Mouse (Mus musculus): ENCODE results near the gene Prss41. TPM values are rescaled to one million over a fixed set of nuclear protein-coding genes. Genes with fewer than 3 reads are reported as not detected.
A peak's percentile ranks its signal among the peaks of the same experiment; 100 is the strongest.
"Not testable (repeated sequence)": the region's sequence is repeated elsewhere in the genome, so short reads cannot be mapped to it uniquely, and the experiment has no call there.

Gene Prss41
- 0.36 TPM in 1 of 2 replicates, not detected in the other for polyA plus RNA-seq (2016; fragmentation: Nextera tagmentation; extraction: Ambion mirVana)

- Histone ChIP-seq H3K27ac (ENCODE audit: poor library complexity, severe bottlenecking) (no peak within 1 kb of the TSS), H3K4me1 (replicated peaks) (0 out of 2 replicates have a peak, but pooled peaks cover 7% of the 10 kb centered on the region), H3K27me3 (replicated peaks) (peaks cover 10% of the 10 kb centered on the region; the same call in 1 of the 2 replicates), H3K9ac (no peak within 1 kb of the TSS), H3K4me2 (peak within 1 kb of the TSS; percentile 49), H3K9me3 (replicated peaks) (no peaks in the 10 kb centered on the region), H3K36me3 (no peaks in the 10 kb centered on the region), H3K4me3 (no peak within 1 kb of the TSS)
- ATAC-seq (ENCODE audit: insufficient number of reproducible peaks, low FRiP score), result peak; percentile 52; the same call in 1 of the 2 replicates
- 8% methylated on average over 19 of the region's 19 CpGs for WGBS
These were observed at the start of gene Prss41, which contains the start of gene Prss32 for GRCm38 (mm10) chr17:23843812-23844273. TSS of gene Prss41 (minus strand) at chr17:23844172. TSS of gene Prss32 (plus strand) at chr17:23843855.

DNA sequence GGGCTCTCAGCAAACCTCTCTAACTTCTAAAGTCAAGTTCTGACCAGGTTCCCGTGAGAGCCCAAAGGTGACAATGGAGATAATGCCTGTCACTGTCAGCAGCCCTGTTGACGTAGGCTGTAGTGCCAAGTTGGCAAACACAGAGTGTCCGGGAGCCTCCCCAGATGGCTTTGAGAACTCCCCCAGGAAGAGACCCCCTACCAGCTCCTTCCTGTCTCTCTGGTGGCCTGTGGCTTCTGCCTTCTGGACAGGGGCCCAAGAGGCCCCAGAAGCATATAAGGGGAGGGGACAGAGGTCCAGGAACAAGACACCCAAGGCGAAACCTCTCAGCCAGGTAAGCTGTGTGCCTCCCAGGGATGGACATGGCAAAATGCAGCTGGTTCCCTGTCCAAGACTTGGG, 36.6 kb upstream of the Prss41 start, which contains the start of the genes Dcpp1 and Dcpp2:
Gene Dcpp1, plus strand, starts transcription at position 301 of the 400 bp plus-strand sequence.
Gene Dcpp2, plus strand, starts transcription at position 305 of the 400 bp plus-strand sequence.
- H3K27me3 ChIP-seq (replicated peaks); H3K4me3 ChIP-seq; H3K4me1 ChIP-seq (replicated peaks); H3K9me3 ChIP-seq (replicated peaks); H3K36me3 ChIP-seq; H3K9ac ChIP-seq; H3K27ac ChIP-seq (ENCODE audit: poor library complexity, severe bottlenecking); H3K4me2 ChIP-seq; ATAC-seq (ENCODE audit: insufficient number of reproducible peaks, low FRiP score): not testable (repeated sequence)
- WGBS, result 50% methylated on average over 4 of the region's 4 CpGs

DNA sequence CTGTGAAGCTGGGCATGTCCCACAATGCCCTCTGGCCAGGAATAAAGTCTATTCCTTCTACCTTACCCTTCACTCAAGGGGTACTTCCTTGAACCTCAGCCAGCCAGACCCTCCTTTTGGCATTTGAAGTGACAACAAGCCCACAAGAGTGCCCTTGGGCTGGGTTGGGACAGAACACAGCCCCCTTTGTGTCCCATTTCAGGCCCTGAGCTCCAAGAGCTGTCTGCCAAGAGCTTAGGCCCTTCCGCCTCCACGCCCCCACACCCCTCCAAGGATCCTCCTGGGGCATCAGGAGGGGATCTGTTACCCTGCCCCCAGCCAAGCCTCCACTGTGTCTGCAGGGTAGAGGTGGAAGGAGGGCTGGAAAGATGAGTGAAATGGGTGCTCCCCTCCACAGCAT, 33.2 kb upstream of the Prss41 start:
- 80% methylated on average over 2 of the region's 2 CpGs for WGBS
- no peaks in the 10 kb centered on the region; the same call in 1 of the 2 replicates for H3K4me1 ChIP-seq (replicated peaks)
- no peak overlapping the region for H3K4me3 ChIP-seq
- no peaks in the 10 kb centered on the region for H3K36me3 ChIP-seq
- no peak overlapping the region for H3K27ac ChIP-seq (ENCODE audit: poor library complexity, severe bottlenecking)
- ATAC-seq (ENCODE audit: insufficient number of reproducible peaks, low FRiP score), result no peak
- H3K4me2 ChIP-seq, result no peak overlapping the region
- H3K27me3 ChIP-seq (replicated peaks), result no peaks in the 10 kb centered on the region
- no peaks in the 10 kb centered on the region for H3K9me3 ChIP-seq (replicated peaks)
- H3K9ac ChIP-seq, result no peak overlapping the region

- ATAC-seq (ENCODE audit: insufficient number of reproducible peaks, low FRiP score), result no peak
- no peaks in the 10 kb centered on the region for H3K36me3 ChIP-seq
These were observed 32.8 kb upstream of the Prss41 start for GRCm38 (mm10) chr17:23876741-23877140.

DNA sequence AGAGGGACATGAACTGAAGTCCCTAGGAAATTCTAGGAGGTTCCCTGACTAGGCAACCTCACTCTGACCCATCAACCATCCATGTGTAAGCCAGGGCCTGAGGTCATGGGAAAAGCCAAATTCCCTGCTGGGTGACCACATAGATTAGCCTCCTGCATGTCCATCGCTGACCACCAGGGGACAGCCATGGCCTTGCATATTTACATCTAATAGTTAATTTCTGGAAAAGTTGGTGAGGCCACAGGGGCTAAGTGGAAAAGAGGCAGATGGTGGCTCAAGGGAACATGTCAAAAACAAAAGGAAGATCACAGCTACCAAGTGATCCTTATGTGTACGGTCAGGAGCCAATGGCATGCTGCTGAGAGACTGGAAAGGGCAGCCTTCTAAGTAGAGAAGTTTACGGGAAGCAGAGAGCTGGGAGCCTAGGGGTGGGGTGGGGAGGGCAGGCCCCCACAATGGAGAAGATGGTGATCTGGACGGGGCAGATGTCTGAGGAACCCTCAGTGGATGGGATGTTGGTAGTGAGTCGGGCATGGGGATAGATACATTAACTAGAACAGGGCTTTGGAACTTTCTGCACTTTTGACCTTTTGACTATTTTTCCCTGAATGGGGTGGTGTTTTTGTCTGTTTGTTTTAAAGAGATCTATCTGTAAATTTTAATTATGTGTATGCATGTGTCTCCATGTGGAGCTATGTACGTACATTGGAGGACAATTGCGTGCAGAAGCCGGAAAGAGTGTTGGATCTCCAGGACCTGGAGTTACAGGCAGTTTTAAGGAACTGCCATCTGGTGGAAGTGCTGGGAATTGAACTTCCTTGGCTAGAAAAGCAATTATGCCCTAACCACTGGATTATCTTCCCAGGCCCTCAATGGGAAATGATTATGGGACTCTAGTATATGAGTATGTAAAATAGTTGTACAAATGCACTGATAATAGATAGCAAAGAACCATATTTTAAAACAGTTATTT, 30.2 kb upstream of the Prss41 start:
- 43% methylated on average over 8 of the region's 8 CpGs for WGBS
- no peak for ATAC-seq (ENCODE audit: insufficient number of reproducible peaks, low FRiP score)
- no peaks in the 10 kb centered on the region for H3K36me3 ChIP-seq

More at GRCm38 (mm10) chr17:23876741-23877140, 32.8 kb upstream of the Prss41 start:
- H3K9ac ChIP-seq, result no peak overlapping the region
- H3K4me1 ChIP-seq (replicated peaks), result no peaks in the 10 kb centered on the region; the same call in 1 of the 2 replicates
- H3K27me3 ChIP-seq (replicated peaks), result no peaks in the 10 kb centered on the region
- no peaks in the 10 kb centered on the region for H3K9me3 ChIP-seq (replicated peaks)
- 61% methylated on average over 3 of the region's 3 CpGs for WGBS
- H3K4me2 ChIP-seq, result no peak overlapping the region
- H3K27ac ChIP-seq (ENCODE audit: poor library complexity, severe bottlenecking), result no peak overlapping the region
- H3K4me3 ChIP-seq, result no peak overlapping the region

DNA sequence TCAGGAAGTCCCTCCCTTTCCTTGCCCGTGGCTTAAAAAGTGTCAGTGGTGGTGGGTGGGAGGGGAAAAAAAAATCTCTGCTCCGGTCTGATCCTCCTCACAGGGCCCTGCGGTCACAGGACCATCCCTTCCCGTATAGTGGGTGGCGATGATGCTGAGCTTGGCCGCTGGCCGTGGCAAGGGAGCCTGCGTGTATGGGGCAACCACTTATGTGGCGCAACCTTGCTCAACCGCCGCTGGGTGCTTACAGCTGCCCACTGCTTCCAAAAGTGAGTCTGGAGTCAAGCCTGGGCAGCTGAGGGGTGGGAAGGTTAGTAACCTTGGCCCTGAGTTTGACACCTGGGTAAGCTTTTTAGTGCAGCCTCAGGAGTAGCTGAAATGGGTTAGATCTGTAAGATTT, 24.5 kb upstream of the Prss41 start:
- H3K4me1 ChIP-seq (replicated peaks), result no peaks in the 10 kb centered on the region
- 84% methylated on average over 11 of the region's 11 CpGs for WGBS
- no peak for ATAC-seq (ENCODE audit: insufficient number of reproducible peaks, low FRiP score)
- peaks cover 5% of the 10 kb centered on the region; the same call in 1 of the 2 replicates for H3K9me3 ChIP-seq (replicated peaks)
- no peak overlapping the region for H3K27ac ChIP-seq (ENCODE audit: poor library complexity, severe bottlenecking)
- H3K27me3 ChIP-seq (replicated peaks), result 0 out of 2 replicates have a peak, but pooled peaks cover 5% of the 10 kb centered on the region
- no peak overlapping the region for H3K9ac ChIP-seq
- no peak overlapping the region for H3K4me2 ChIP-seq
- no peaks in the 10 kb centered on the region for H3K36me3 ChIP-seq
- no peak overlapping the region for H3K4me3 ChIP-seq

More for the DNA sequence above, 30.2 kb upstream of the Prss41 start:
- H3K9me3 ChIP-seq (replicated peaks), result no peaks in the 10 kb centered on the region
- H3K27ac ChIP-seq (ENCODE audit: poor library complexity, severe bottlenecking), result no peak overlapping the region
- H3K27me3 ChIP-seq (replicated peaks), result no peaks in the 10 kb centered on the region
- no peaks in the 10 kb centered on the region; the same call in 1 of the 2 replicates for H3K4me1 ChIP-seq (replicated peaks)
- no peak overlapping the region for H3K4me2 ChIP-seq
- H3K4me3 ChIP-seq, result no peak overlapping the region
- no peak overlapping the region for H3K9ac ChIP-seq

DNA sequence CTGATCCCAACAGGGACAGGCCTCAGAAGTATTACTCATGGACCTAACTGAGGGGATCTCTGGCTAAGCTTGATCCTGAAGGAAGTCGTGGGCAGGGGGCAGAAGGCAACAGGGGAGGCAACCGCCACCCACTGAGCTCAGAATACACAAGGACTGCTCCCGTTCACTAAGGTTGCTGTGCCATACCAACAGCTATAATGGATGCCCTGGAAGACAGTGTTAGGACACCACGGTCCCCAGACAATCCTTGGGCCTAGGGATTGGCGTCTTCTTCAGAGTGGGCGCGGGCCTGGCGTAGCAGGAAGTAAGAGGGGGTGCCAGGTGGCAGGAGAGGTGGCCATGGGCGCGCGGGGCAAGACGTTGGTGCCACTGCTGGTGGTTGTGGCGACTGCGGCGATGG, 23.8 kb upstream of the Prss41 start, which contains the start of gene Prss21:
Gene Prss21, plus strand, starts transcription at position 301 of the 400 bp plus-strand sequence.
- no peak for ATAC-seq (ENCODE audit: insufficient number of reproducible peaks, low FRiP score)
- Histone ChIP-seq H3K9me3 (replicated peaks) (peaks cover 5% of the 10 kb centered on the region; the same call in 1 of the 2 replicates), H3K27ac (ENCODE audit: poor library complexity, severe bottlenecking) (no peak within 1 kb of the TSS), H3K4me1 (replicated peaks) (no peaks in the 10 kb centered on the region), H3K4me2 (no peak within 1 kb of the TSS), H3K9ac (no peak within 1 kb of the TSS), H3K27me3 (replicated peaks) (0 out of 2 replicates have a peak, but pooled peaks cover 5% of the 10 kb centered on the region), H3K36me3 (no peaks in the 10 kb centered on the region), H3K4me3 (no peak within 1 kb of the TSS)
- WGBS, result 78% methylated on average over 15 of the region's 15 CpGs

DNA sequence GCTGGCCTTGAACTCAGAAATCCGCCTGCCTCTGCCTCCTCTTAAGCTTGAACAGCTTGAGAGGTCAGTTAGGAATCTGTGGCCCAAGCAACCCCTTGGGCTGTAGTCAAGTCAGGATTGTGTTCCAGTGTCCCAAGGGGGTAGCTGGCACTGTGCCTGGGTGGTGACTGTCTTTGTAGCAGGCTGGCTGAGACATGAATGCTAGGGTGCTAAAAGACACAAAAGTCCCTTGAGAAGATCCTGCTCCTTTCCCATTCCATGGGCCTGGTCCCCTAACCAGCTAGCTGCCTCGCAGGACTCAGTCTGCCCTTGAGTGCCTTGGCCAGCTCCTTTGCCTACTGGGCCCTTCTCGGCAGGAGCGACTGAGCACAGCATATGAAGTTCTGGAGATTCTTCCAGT, 19.0 kb upstream of the Prss41 start:
- H3K9me3 ChIP-seq (replicated peaks), result peaks cover 5% of the 10 kb centered on the region; the same call in 1 of the 2 replicates
- WGBS, result 80% methylated on average over 4 of the region's 4 CpGs
- H3K27ac ChIP-seq (ENCODE audit: poor library complexity, severe bottlenecking), result no peak overlapping the region
- no peak overlapping the region for H3K9ac ChIP-seq
- no peak for ATAC-seq (ENCODE audit: insufficient number of reproducible peaks, low FRiP score)
- H3K4me1 ChIP-seq (replicated peaks), result no peaks in the 10 kb centered on the region
- no peaks in the 10 kb centered on the region for H3K36me3 ChIP-seq
- no peak overlapping the region for H3K4me2 ChIP-seq
- 0 out of 2 replicates have a peak, but pooled peaks cover 3% of the 10 kb centered on the region for H3K27me3 ChIP-seq (replicated peaks)
- H3K4me3 ChIP-seq, result no peak overlapping the region

DNA sequence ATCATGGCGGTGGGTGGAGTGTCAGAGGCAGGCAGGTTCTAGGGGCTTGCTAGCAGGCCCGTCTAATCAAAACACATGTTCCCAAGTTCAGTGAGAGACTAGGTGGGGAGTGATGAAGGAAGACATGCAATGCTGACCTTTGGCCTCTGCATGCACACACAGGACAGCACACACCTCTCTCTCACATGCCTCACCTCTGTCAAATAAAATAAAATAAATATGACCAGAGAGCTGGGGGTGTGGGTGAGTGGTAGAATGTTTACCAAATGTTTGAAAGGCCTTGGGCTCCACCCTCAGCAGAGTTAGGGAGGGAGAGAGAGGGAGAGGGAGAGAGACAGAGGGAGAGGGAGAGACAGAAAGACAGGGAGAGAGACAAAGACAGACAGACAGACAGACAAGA, 13.9 kb upstream of the Prss41 start:
- Histone ChIP-seq H3K9ac (no peak overlapping the region), H3K4me2 (no peak overlapping the region), H3K36me3 (no peaks in the 10 kb centered on the region), H3K27me3 (replicated peaks) (0 out of 2 replicates have a peak, but pooled peaks cover 3% of the 10 kb centered on the region), H3K4me1 (replicated peaks) (peaks cover 9% of the 10 kb centered on the region), H3K27ac (ENCODE audit: poor library complexity, severe bottlenecking) (no peak overlapping the region), H3K9me3 (replicated peaks) (no peaks in the 10 kb centered on the region), H3K4me3 (no peak overlapping the region)
- WGBS, result 75% methylated on average over 2 of the region's 2 CpGs
- no peak for ATAC-seq (ENCODE audit: insufficient number of reproducible peaks, low FRiP score)

- Histone ChIP-seq H3K9me3 (replicated peaks) (no peaks in the 10 kb centered on the region), H3K9ac (no peak overlapping the region), H3K27ac (ENCODE audit: poor library complexity, severe bottlenecking) (no peak overlapping the region), H3K4me2 (no peak overlapping the region), H3K36me3 (no peaks in the 10 kb centered on the region), H3K4me1 (replicated peaks) (peaks cover 9% of the 10 kb centered on the region), H3K27me3 (replicated peaks) (0 out of 2 replicates have a peak, but pooled peaks cover 3% of the 10 kb centered on the region), H3K4me3 (no peak overlapping the region)
- no peak for ATAC-seq (ENCODE audit: insufficient number of reproducible peaks, low FRiP score)
- 77% methylated on average over 6 of the region's 6 CpGs for WGBS
These were observed 13.2 kb upstream of the Prss41 start for GRCm38 (mm10) chr17:23857193-23857592.

Data from heart, embryonic 12.5 days (tissue).